Mouse (Mus musculus) bone marrow, adult 2 months (tissue): Measurements from ENCODE around the gene Nt5c3b. TPM values are rescaled to one million over a fixed set of nuclear protein-coding genes. Genes with fewer than 3 reads are reported as not detected.

ENCODE experiments used
- H3K27ac ChIP-seq: fragments of 200-500 bp; 2 replicates; pipeline ENCODE4 v1.5.1; 2012; ENCODE audit warnings: low read depth, mild to moderate bottlenecking, control low read depth, inconsistent platforms, low read length; ENCODE audit not compliant: control insufficient read depth, poor library complexity, insufficient read depth
- H3K4me1 ChIP-seq: fragments of 200-500 bp; 2 replicates; pipeline ENCODE4 v1.6.1; 2011; ENCODE audit warnings: low read length; ENCODE audit not compliant: control insufficient read depth, insufficient read depth
- H3K4me3 ChIP-seq: fragments of 200-500 bp; replicated peaks from 2 replicates; pipeline ENCODE3; 2011; ENCODE audit warnings: mild to moderate bottlenecking, low read depth, low read length, control low read depth; ENCODE audit not compliant: control insufficient read depth
- CTCF ChIP-seq: fragments of 200-500 bp; IDR thresholded peaks from 2 replicates; pipeline ENCODE4 v1.5.1; 2011; ENCODE audit warnings: low read length, control low read depth; ENCODE audit not compliant: control insufficient read depth, insufficient read depth
- POLR2A ChIP-seq: fragments of 200-500 bp; IDR thresholded peaks from 2 replicates; pipeline ENCODE4 v1.6.1; 2011; ENCODE audit warnings: low read depth, mild to moderate bottlenecking, control low read depth, low read length, borderline replicate concordance; ENCODE audit not compliant: control insufficient read depth
- WGBS: fragments of 180-500 bp; shearing (Covaris S2); methylation state at CpG from one replicate; pipeline ENCODE4 v1.1.7; 2018; 5-methylcytosine and 5-hydroxymethylcytosine counted together
- polyA plus RNA-seq: library from polyadenylated mRNA; stranded (reverse); fragments of >200 nt; gene quantifications from 2 replicates; pipeline ENCODE4 v1.2.4, GENCODE M21; 2011; ENCODE audit warnings: low replicate concordance; ENCODE audit not compliant: missing spikeins, insufficient read depth, insufficient read length

The Nt5c3b gene
- polyA plus RNA-seq, 1 experiment: 21.5 TPM

DNA sequence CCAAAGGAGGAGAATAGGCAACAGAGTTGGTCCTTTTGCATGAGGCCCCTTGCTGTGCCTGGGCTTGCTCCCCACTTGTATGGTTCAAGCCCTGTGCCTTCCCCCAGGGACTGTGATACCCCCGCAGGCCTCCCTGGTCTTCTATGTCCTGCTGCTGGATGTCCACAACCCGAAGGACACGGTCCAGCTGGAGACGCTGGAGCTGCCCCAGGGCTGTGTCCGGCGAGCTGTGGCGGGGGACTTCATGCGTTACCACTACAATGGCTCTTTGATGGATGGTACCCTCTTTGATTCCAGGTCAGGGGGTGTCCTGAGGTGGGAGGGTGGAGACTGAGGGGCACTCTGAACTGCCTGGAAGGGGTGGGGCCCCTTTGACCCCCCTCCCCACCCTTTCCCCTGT, 20.1 kb downstream of the Nt5c3b start:
- no peaks in the 10 kb centered on the region; the same call in none of the 2 replicates for H3K4me1 ChIP-seq
- H3K4me3 ChIP-seq: no peak overlapping the region
- no peak overlapping the region for H3K27ac ChIP-seq
- WGBS: 88% methylated on average over 8 of the region's 8 CpGs
- TF ChIP-seq CTCF (no peak), POLR2A (no peak)

DNA sequence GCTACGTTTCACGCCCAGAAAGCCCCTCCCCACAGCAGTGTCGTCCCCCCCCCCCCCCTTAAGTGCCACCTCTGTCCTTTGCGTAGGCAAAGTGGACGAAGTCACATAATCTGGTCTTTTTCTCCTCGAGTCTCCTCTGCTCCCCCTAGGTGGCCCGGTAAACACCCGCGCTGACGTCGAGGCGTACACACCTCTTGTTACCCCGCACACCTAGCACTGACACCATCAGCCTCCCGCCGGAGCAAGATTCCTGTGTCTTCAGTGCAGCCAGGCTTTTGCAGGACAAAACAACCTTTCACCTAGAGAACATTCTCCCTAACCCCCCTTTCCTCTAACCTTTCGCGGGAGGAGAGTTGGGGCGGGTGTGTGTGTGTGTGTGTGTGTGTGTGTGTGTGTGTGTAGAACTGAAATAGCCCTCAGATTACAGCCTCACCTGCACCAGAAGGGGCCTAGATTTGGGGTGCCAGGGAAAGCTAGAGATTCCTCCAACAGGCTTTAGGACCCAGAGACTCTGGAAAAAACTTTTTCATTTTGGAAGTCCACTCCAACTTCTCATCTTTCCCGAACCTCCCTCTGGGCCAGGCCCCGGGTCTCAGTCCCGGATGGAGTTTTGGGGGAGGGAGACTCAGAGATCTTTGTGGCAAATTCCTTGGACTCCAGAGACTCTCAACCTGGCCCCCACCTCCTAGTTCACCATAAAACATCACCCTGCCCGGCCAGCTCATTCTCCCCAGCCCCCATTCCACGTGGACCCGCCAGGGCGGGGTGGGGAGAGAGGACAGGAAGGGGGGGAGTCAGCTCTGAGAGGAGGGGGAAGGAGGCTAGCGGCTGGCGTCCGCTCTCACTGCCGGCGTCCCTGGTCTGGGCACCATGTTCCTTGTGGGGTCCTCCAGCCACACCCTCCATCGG, 26.4 kb downstream of the Nt5c3b start, which contains the start of gene Fkbp10:
TSS of gene Fkbp10 (plus strand) at position 784 of the 909 bp plus-strand sequence.
- Histone ChIP-seq H3K27ac (no peak within 1 kb of the TSS), H3K4me3 (peak within 1 kb of the TSS; percentile 22), H3K4me1 (no peaks in the 10 kb centered on the region)
- TF ChIP-seq CTCF: no peak
- peak; percentile 15; the same call in 1 of the 2 replicates for TF ChIP-seq POLR2A
- 4% methylated on average over 30 of the region's 31 CpGs for WGBS

DNA sequence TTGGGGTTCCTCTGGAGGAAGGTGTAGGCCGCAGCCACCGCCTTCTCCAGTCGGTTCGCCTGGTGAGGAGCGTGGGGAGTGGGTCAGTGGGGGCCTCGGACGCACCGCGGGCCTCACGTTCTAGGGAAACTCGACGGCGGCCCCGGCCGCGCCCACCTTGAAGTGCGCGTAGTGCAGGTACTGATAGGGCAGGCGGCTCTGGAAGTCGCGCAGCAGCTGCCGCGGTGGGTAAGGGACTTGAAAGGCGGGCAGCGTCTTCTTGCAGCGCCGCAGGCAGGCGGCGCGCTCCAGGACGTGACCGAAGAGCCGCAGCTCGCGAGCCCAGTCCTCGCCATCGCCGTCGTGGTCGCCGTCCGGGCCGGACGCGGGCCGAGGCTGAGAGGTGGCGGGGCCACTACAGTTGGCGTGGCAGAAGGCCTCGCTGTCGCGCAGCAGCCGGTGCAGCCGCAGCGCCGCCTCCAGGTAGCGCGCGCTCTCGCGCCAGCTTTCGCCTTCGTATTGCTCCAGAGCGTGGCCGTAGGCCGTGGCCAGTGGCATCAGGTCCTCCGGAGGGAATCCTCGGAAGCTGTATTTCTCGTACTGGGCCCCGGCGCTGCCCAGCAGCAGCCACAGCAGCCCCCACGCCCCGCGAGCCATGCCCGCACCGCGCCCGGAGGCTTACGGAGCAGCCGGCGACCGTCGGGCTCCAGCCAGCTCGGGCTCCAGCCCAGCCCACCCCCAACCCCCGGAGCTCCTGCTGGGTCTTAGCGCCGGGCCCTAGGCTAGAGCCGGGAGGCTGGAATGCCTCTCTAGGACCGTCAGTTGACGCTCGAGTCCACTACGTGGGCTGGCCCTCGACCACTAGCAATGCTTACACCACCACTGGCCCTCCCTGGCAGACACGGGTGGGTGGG, 27.3 kb downstream of the Nt5c3b start, which contains the start of gene P3h4:
TSS of gene P3h4 (minus strand) at position 816 of the 893 bp plus-strand sequence.
- Histone ChIP-seq H3K4me3 (peak within 1 kb of the TSS; percentile 22), H3K27ac (peak within 1 kb of the TSS; percentile 20; the same call in 1 of the 2 replicates), H3K4me1 (no peaks in the 10 kb centered on the region)
- TF ChIP-seq POLR2A (no peak), CTCF (peak; percentile 41; the same call in 1 of the 2 replicates)
- 8% methylated on average over 93 of the region's 93 CpGs for WGBS

DNA sequence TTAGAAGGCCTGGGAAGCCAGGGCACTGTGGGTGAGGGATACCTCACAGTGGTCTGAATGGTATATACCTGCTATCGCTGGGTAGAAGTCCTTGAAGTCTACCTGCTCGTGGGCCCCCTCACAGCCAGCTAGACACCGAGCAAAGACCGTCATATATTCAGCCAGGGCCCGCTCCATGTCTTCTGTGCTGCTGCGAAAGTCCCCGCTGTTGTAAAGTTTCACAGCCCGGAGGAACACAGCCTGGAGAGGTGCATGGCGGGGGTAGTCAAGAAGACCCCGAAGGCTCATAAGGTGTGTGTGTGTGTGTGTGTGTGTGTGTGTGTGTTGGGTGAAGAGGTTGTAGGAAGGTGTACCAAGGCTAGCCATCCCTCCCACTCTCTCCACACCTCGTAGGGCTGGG, 28.1 kb downstream of the Nt5c3b start:
- Histone ChIP-seq H3K4me1 (no peaks in the 10 kb centered on the region), H3K4me3 (no peak overlapping the region), H3K27ac (no peak overlapping the region; the same call in 1 of the 2 replicates)
- WGBS: 86% methylated on average over 11 of the region's 11 CpGs
- TF ChIP-seq POLR2A: no peak
- no peak for TF ChIP-seq CTCF

DNA sequence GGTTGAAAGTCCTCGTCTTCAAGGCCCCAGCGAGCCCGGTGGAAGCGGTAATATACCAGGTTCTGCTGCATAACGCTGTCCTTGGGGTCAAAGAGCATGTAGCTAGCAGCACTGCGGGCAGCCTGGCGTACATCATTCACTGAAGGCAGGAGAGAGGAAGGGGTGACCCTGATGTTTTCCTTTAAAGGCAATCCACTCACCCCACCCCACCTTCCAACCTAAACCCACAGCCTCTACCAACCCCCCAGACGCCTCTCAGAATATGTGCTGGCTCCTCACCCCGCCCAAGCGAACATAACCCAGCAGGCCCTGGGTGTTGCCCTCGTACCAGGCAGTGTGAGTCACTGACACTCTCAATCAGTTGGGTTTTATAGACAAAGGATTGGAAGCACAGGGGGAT, 29.9 kb downstream of the Nt5c3b start:
- H3K4me3 ChIP-seq: no peak overlapping the region
- TF ChIP-seq POLR2A: no peak
- TF ChIP-seq CTCF: no peak
- H3K4me1 ChIP-seq: no peaks in the 10 kb centered on the region
- H3K27ac ChIP-seq: no peak overlapping the region
- 36% methylated on average over 11 of the region's 11 CpGs for WGBS

DNA sequence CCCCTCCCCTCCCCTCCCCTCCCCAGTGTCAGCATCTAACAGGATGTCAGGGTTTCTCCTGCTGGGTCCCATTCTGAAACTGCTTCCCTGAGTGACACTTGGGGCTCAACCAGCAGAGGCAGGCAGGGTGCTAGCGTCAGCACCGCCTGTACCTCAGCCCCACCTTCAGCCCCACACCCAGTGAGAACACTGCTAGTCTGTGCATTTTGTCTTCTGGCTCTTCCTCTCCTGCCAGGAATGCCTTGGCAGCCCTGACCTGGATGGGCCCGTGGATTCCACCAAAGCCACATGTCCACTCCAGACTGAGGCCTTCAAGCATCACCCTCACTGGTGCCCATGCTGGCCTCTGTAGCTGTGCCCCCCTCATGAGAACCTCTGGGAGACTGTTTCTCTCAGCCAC, 31.9 kb downstream of the Nt5c3b start:
- WGBS: 87% methylated on average over 3 of the region's 3 CpGs
- no peak for TF ChIP-seq CTCF
- no peak for TF ChIP-seq POLR2A
- H3K4me3 ChIP-seq: no peak overlapping the region
- H3K4me1 ChIP-seq: no peaks in the 10 kb centered on the region
- no peak overlapping the region for H3K27ac ChIP-seq

DNA sequence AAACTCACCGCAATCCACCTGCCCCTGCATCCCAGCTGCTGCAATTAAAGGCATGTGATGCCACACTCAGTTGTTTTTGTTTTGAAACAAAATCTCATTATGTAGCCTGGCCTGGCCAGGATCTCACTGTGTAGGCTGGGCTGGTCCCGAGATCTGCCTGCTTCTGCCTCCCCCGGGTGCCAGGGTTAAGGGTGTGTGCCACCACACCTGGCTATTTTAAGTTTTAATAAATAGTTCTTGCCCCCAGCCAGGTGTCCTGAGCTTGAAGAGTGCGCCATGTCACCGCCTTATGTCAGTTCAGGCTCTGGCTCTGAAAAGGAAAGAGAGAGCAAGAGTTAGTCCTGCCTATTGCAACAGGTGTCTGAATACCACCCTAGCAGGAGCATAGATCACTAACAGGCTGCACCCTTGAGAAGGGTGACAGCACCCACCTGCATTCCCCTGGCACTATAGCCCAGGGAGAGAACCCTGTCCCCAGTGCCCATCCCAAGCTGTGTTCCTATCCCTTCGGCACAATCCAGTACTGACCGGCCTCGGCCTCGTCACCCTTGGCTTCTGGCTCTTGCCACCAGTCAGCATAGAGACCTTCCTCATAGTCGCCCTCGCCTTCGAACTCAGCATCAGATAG, 32.7 kb downstream of the Nt5c3b start:
- TF ChIP-seq POLR2A (no peak), CTCF (no peak)

More for the DNA sequence above, 32.7 kb downstream of the Nt5c3b start:
- no peak overlapping the region for H3K4me3 ChIP-seq
- 88% methylated on average over 12 of the region's 12 CpGs for WGBS
- no peak overlapping the region for H3K27ac ChIP-seq
- H3K4me1 ChIP-seq: no peaks in the 10 kb centered on the region
